Mouse (Mus musculus) kidney, postnatal 0 days (tissue): ENCODE measurements around the gene Zfp109. TPM values are rescaled to one million over a fixed set of nuclear protein-coding genes. Genes with fewer than 3 reads are reported as not detected.
A peak's percentile ranks its signal among the peaks of the same experiment; 100 is the strongest.

Experiments
- ATAC-seq: fragments of 200-750 bp; cut with Nextera tagmentation; replicated peaks from 2 replicates; pipeline ENCODE4 v1.8.0; 2017; ENCODE audit warnings: low read depth, moderate number of reproducible peaks, moderate TSS enrichment, moderate library complexity; ENCODE audit not compliant: low FRiP score
- DNase-seq: peaks from one replicate; pipeline ENCODE4 v3.0.0-alpha.2; 2016; ENCODE audit warnings: low spot score
- H3K27ac ChIP-seq: fragments of 300-500 bp; sonication (generic); 2 replicates; pipeline ENCODE4 v1.5.1; 2014; ENCODE audit warnings: mild to moderate bottlenecking
- H3K27me3 ChIP-seq: fragments of 300-500 bp; sonication (generic); 2 replicates; pipeline ENCODE4 v1.6.1; 2014; ENCODE audit warnings: low read length, mixed read lengths; ENCODE audit not compliant: insufficient read depth
- H3K36me3 ChIP-seq: fragments of 300-500 bp; sonication (generic); 2 replicates; pipeline ENCODE4 v1.6.1; 2014; ENCODE audit warnings: low read length, mixed read lengths; ENCODE audit not compliant: insufficient read depth
- H3K4me1 ChIP-seq: fragments of 300-500 bp; sonication (generic); replicated peaks from 2 replicates; pipeline ENCODE4 v1.6.1; 2014; ENCODE audit warnings: antibody characterized with exemption, low read length, mixed read lengths; ENCODE audit not compliant: insufficient read depth
- H3K4me2 ChIP-seq: fragments of 300-500 bp; sonication (generic); 2 replicates; pipeline ENCODE4 v1.6.1; 2014; ENCODE audit warnings: mild to moderate bottlenecking, low read length, moderate library complexity, mixed read lengths
- H3K4me3 ChIP-seq: fragments of 300-500 bp; sonication (generic); replicated peaks from 2 replicates; pipeline ENCODE4 v1.5.1; 2014; ENCODE audit warnings: low read depth, low read length
- H3K9ac ChIP-seq: fragments of 300-500 bp; sonication (generic); 2 replicates; pipeline ENCODE4 v1.6.1; 2014; ENCODE audit warnings: low read depth, low read length
- H3K9me3 ChIP-seq: fragments of 300-500 bp; sonication (generic); replicated peaks from 2 replicates; pipeline ENCODE4 v1.6.1; 2016; ENCODE audit warnings: low read length, inconsistent platforms, mixed read lengths
- CTCF ChIP-seq: IDR thresholded peaks from 2 replicates; pipeline ENCODE4 v1.5.1; 2016; ENCODE audit warnings: antibody characterized with exemption, low read depth, mild to moderate bottlenecking, moderate library complexity
- WGBS: fragments of 180-500 bp; shearing (Covaris S2); extraction: QIAGEN DNeasy Blood & Tissue Kit; methylation state at CpG from one replicate; pipeline ENCODE4 v1.1.7; 2014; 5-methylcytosine and 5-hydroxymethylcytosine counted together
- polyA plus RNA-seq: library from polyadenylated mRNA; unstranded; fragments of >200 nt; fragmentation: Nextera tagmentation; extraction: Ambion mirVana; gene quantifications from 2 replicates; pipeline ENCODE4 v1.2.1, GENCODE M21; 2015

The Zfp109 gene
- polyA plus RNA-seq, 1 experiment from 2014 or later: 2.2 TPM

- no peak overlapping the region for H3K4me3 ChIP-seq
- no peaks in the 10 kb centered on the region for H3K9me3 ChIP-seq
- no peak for TF ChIP-seq CTCF
- H3K9ac ChIP-seq: no peak overlapping the region
- 94% methylated on average over 4 of the region's 4 CpGs for WGBS
- peaks cover 4% of the 10 kb centered on the region; the same call in 1 of the 2 replicates for H3K4me1 ChIP-seq
- no peaks in the 10 kb centered on the region for H3K27me3 ChIP-seq
- H3K36me3 ChIP-seq: peaks cover 22% of the 10 kb centered on the region
- no peak overlapping the region for H3K4me2 ChIP-seq
- no peak overlapping the region for H3K27ac ChIP-seq
- ATAC-seq: no peak
- DNase-seq: no peak
Observed at GRCm38 (mm10) chr7:24274456-24274855, 37.1 kb upstream of the Zfp109 start.

- Histone ChIP-seq H3K36me3 (peaks cover 18% of the 10 kb centered on the region), H3K9ac (no peak overlapping the region), H3K9me3 (no peaks in the 10 kb centered on the region), H3K4me2 (0 out of 2 replicates have a peak overlapping the region, but pooled peaks have one; percentile 91), H3K27ac (no peak overlapping the region), H3K4me3 (no peak overlapping the region), H3K4me1 (peaks cover 4% of the 10 kb centered on the region; the same call in 1 of the 2 replicates), H3K27me3 (no peaks in the 10 kb centered on the region)
- no peak for DNase-seq
- no peak for TF ChIP-seq CTCF
- ATAC-seq: no peak
- 93% methylated on average over 6 of the region's 6 CpGs for WGBS
Observed at GRCm38 (mm10) chr7:24271191-24271590, 33.8 kb upstream of the Zfp109 start.

- peak within 1 kb of the TSS; percentile 68; the same call in 1 of the 2 replicates for H3K27ac ChIP-seq
- peak within 1 kb of the TSS; percentile 65 for H3K9ac ChIP-seq
- H3K27me3 ChIP-seq: no peaks in the 10 kb centered on the region
- peak; percentile 95 for ATAC-seq
- peak; percentile 96 for DNase-seq
- H3K4me3 ChIP-seq: peak within 1 kb of the TSS; percentile 63
- 0% methylated on average over 12 of the region's 12 CpGs for WGBS
- peaks cover 4% of the 10 kb centered on the region; the same call in 1 of the 2 replicates for H3K4me1 ChIP-seq
- H3K4me2 ChIP-seq: peak within 1 kb of the TSS; percentile 91
- H3K9me3 ChIP-seq: no peaks in the 10 kb centered on the region
- peaks cover 18% of the 10 kb centered on the region for H3K36me3 ChIP-seq
- no peak for TF ChIP-seq CTCF
Observed at GRCm38 (mm10) chr7:24270288-24270672, 32.9 kb upstream of the Zfp109 start, which contains the start of gene Zfp93. Gene Zfp93 (plus strand): TSS chr7:24270420.

- TF ChIP-seq CTCF: no peak
- no peaks in the 10 kb centered on the region for H3K27me3 ChIP-seq
- H3K9ac ChIP-seq: peak overlapping the region; percentile 65
- WGBS: 36% methylated on average over 7 of the region's 7 CpGs
- peaks cover 14% of the 10 kb centered on the region for H3K36me3 ChIP-seq
- ATAC-seq (peak; percentile 41; the same call in 1 of the 2 replicates), DNase-seq (no peak)
- peak overlapping the region; percentile 91 for H3K4me2 ChIP-seq
- 0 out of 2 replicates have a peak overlapping the region, but pooled peaks have one; percentile 68 for H3K27ac ChIP-seq
- H3K4me1 ChIP-seq: peaks cover 4% of the 10 kb centered on the region; the same call in 1 of the 2 replicates
- no peaks in the 10 kb centered on the region for H3K9me3 ChIP-seq
- H3K4me3 ChIP-seq: peak overlapping the region; percentile 63
Observed at GRCm38 (mm10) chr7:24269667-24270287, 32.4 kb upstream of the Zfp109 start.

GRCm38 (mm10) chr7:24269256-24269655 lies 31.9 kb upstream of the Zfp109 start:
- H3K9ac ChIP-seq: no peak overlapping the region
- no peak overlapping the region for H3K4me3 ChIP-seq
- no peak overlapping the region for H3K27ac ChIP-seq
- DNase-seq (no peak), ATAC-seq (no peak)
- no peaks in the 10 kb centered on the region for H3K27me3 ChIP-seq
- TF ChIP-seq CTCF: no peak
- peaks cover 8% of the 10 kb centered on the region; the same call in 1 of the 2 replicates for H3K36me3 ChIP-seq
- no peak overlapping the region for H3K4me2 ChIP-seq
- no peaks in the 10 kb centered on the region for H3K9me3 ChIP-seq
- 79% methylated on average over 3 of the region's 3 CpGs for WGBS
- H3K4me1 ChIP-seq: peaks cover 4% of the 10 kb centered on the region; the same call in 1 of the 2 replicates

- TF ChIP-seq CTCF: no peak
- Histone ChIP-seq H3K27me3 (no peaks in the 10 kb centered on the region), H3K27ac (no peak overlapping the region), H3K4me3 (no peak overlapping the region), H3K9ac (no peak overlapping the region), H3K4me2 (no peak overlapping the region), H3K4me1 (peaks cover 4% of the 10 kb centered on the region; the same call in 1 of the 2 replicates), H3K36me3 (0 out of 2 replicates have a peak, but pooled peaks cover under 1% of the 10 kb centered on the region), H3K9me3 (no peaks in the 10 kb centered on the region)
- DNase-seq (no peak), ATAC-seq (no peak)
- WGBS: 71% methylated on average over 24 of the region's 24 CpGs
Observed at GRCm38 (mm10) chr7:24268176-24269155, 31.1 kb upstream of the Zfp109 start.
